Mouse (Mus musculus) erythroblast, embryonic 14.5 days (primary cell): ENCODE results near the gene Smpdl3b.

ENCODE experiments used
- GATA1 ChIP-seq: IDR thresholded peaks from 2 replicates; pipeline ENCODE4 v1.6.1; 2012; ENCODE audit warnings: low read length, inconsistent platforms, mixed read lengths
- TAL1 ChIP-seq: IDR thresholded peaks from 3 replicates; pipeline ENCODE4 v1.6.1; 2012; ENCODE audit warnings: low read length, inconsistent platforms, mixed read lengths

GRCm38 (mm10) chr4:132718251-132718650 is 38.8 kb downstream of the Smpdl3b start:
- TF ChIP-seq GATA1 (no peak), TAL1 (no peak)
